Mouse (Mus musculus) granulocyte monocyte progenitor cell, adult 5-6 weeks (primary cell): ENCODE results near the gene Nmbr. TPM values are rescaled to one million over a fixed set of nuclear protein-coding genes. Genes with fewer than 3 reads are reported as not detected.

Experiments
- total RNA-seq, 2 experiments: library from RNA; stranded (forward) in 1 of 2; stranded (reverse) in 1 of 2; fragments of 200-712, 200-1000 nt in 1 of 2; fragments of >200 nt in 1 of 2; fragmentation: Nextera tagmentation in 1 of 2; gene quantifications; 2 replicates each; pipeline ENCODE4 v1.2.3; 2014 to 2017

The Nmbr gene
- total RNA-seq, 2 experiments from 2014 or later, result not detected

Other genes with a start within 250 kb of the Nmbr start
- gene Adgrg6, start 159.9 kb upstream of the Nmbr start, total RNA-seq (2014; fragmentation: Nextera tagmentation), result 0.37 and 1.3 TPM in 2 replicates
- 0.52 and 0.65 TPM in 2 replicates for gene Adgrg6, start 159.9 kb upstream of the Nmbr start, total RNA-seq (2017)
- gene Vta1, start within 50 bp of the Nmbr start, total RNA-seq (2014; fragmentation: Nextera tagmentation), result 39.3 and 41.0 TPM in 2 replicates
- gene Vta1, start within 50 bp of the Nmbr start, total RNA-seq (2017), result 58.6 and 60.3 TPM in 2 replicates
- not detected in 2 replicates for gene Gje1, start 12.6 kb downstream of the Nmbr start, total RNA-seq (2014; fragmentation: Nextera tagmentation)
- not detected in 2 replicates for gene Gje1, start 12.6 kb downstream of the Nmbr start, total RNA-seq (2017)